Mouse (Mus musculus) small intestine, adult 2 months (tissue): ENCODE measurements at regions not wholly inside any gene's neighbourhood (a gene's known extent, or its start where the extent isn't known, plus 50 kb on each side); places are given as distances from the start of the nearest gene placed in this dataset.

ENCODE experiments used
- H3K27ac ChIP-seq: fragments of 200-500 bp; 2 replicates; pipeline ENCODE4 v1.5.1; 2012; ENCODE audit warnings: low read depth, low read length, control low read depth, inconsistent platforms; ENCODE audit not compliant: insufficient read depth
- H3K27me3 ChIP-seq: fragments of 200-500 bp; 2 replicates; pipeline ENCODE4 v1.6.1; 2012; ENCODE audit warnings: mild to moderate bottlenecking, moderate library complexity, low read length, inconsistent platforms; ENCODE audit not compliant: control insufficient read depth, insufficient read depth
- H3K36me3 ChIP-seq: fragments of 200-500 bp; 2 replicates; pipeline ENCODE4 v1.6.1; 2012; ENCODE audit warnings: mild to moderate bottlenecking, low read length, control low read depth, inconsistent platforms; ENCODE audit not compliant: control insufficient read depth, insufficient read depth
- H3K4me1 ChIP-seq: fragments of 200-500 bp; 2 replicates; pipeline ENCODE4 v1.6.1; 2012; ENCODE audit warnings: low read length, inconsistent platforms, mixed read lengths; ENCODE audit not compliant: control insufficient read depth, insufficient read depth, insufficient read length
- H3K4me3 ChIP-seq: fragments of 200-500 bp; 2 replicates; pipeline ENCODE4 v1.5.1; 2012; ENCODE audit warnings: low read depth, mild to moderate bottlenecking, control low read depth, inconsistent platforms, low read length, moderate library complexity
- CTCF ChIP-seq: fragments of 200-500 bp; IDR thresholded peaks from 2 replicates; pipeline ENCODE4 v1.5.1; 2012; ENCODE audit warnings: low read depth, mild to moderate bottlenecking, control low read depth, inconsistent platforms, low read length, moderate library complexity, mixed read lengths; ENCODE audit not compliant: insufficient replicate concordance, insufficient read length; ENCODE audit errors: extremely low read depth
- POLR2A ChIP-seq: fragments of 200-500 bp; IDR thresholded peaks from 2 replicates; pipeline ENCODE4 v1.6.1; 2012; ENCODE audit warnings: low read depth, mild to moderate bottlenecking, control low read depth, inconsistent platforms, low read length, moderate library complexity
- WGBS: fragments of 180-500 bp; shearing (Covaris S2); methylation state at CpG from one replicate; pipeline ENCODE4 v1.1.7; 2018; 5-methylcytosine and 5-hydroxymethylcytosine counted together

DNA sequence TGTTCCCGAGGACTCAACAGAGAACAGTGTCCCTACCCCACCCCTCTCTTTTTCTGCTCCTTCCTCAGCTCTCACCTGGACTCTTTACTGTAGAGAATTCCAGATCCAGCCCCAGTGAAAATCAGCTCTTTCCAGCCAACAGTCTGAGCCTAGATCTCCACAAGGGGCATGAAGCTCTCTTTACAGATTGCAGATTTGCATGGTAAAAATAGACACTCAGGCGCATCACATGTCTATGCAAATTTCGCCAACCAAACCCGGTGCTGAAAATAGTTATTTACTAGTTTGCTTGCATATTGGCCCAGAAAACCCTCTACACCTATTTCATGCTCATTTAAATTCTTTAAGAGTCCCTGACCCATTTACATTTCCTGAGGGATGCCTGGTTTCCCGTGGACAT is 295.8 kb downstream of the Maf start:
- Histone ChIP-seq H3K4me1 (peaks cover 9% of the 10 kb centered on the region), H3K27ac (no peak overlapping the region), H3K27me3 (no peaks in the 10 kb centered on the region), H3K36me3 (no peaks in the 10 kb centered on the region), H3K4me3 (no peak overlapping the region)
- TF ChIP-seq CTCF (no peak), POLR2A (no peak)
- WGBS = 86% methylated on average over 5 of the region's 5 CpGs

DNA sequence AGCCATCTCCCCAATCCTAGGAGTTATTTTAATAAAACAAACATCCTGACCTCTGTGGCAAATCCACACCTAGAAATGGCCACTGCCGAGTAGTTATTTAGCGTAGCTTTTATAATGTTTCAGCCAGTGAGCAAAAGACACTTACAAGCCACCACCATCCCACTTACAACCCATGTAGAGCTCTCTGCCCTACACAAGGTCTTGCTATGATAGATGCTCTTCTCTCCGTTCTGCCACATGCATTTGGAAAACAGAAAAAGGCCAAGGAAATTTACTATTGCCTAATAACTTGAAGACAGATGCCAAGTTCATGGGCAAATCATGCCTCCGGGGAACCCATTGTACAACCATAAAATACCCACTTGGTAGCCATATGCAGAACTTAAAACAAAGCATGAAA is 296.5 kb downstream of the Maf start:
- WGBS = 94% methylated on average over 4 of the region's 4 CpGs
- no peaks in the 10 kb centered on the region for H3K27me3 ChIP-seq

DNA sequence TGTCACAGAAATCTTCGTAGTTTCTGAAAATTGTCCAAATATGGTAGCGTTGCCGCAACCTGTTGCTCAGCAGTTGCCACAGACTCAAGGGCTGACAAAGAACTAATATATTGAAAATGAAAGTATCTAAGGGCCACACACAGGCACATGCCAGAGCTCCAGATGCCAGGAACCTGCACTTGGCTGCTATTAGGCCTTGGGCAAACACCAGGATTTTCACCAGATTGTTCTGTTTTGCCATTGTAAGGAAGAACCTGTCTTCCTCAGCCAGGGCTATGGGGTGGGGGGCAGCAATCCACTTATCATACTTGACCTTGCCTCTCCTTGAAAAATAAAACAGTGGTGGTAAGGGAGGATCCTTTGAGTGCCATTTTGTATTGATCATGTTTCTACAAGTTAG is 297.4 kb downstream of the Maf start:
- WGBS = 94% methylated on average over 3 of the region's 3 CpGs
- Histone ChIP-seq H3K27me3 (no peaks in the 10 kb centered on the region), H3K4me3 (no peak overlapping the region), H3K36me3 (no peaks in the 10 kb centered on the region), H3K27ac (no peak overlapping the region), H3K4me1 (peaks cover 6% of the 10 kb centered on the region)
- TF ChIP-seq CTCF (no peak), POLR2A (no peak)

More for the DNA sequence above, 296.5 kb downstream of the Maf start:
- H3K4me3 ChIP-seq = no peak overlapping the region
- H3K36me3 ChIP-seq = no peaks in the 10 kb centered on the region
- H3K27ac ChIP-seq = no peak overlapping the region
- peaks cover 6% of the 10 kb centered on the region for H3K4me1 ChIP-seq
- no peak for TF ChIP-seq POLR2A
- TF ChIP-seq CTCF = no peak

DNA sequence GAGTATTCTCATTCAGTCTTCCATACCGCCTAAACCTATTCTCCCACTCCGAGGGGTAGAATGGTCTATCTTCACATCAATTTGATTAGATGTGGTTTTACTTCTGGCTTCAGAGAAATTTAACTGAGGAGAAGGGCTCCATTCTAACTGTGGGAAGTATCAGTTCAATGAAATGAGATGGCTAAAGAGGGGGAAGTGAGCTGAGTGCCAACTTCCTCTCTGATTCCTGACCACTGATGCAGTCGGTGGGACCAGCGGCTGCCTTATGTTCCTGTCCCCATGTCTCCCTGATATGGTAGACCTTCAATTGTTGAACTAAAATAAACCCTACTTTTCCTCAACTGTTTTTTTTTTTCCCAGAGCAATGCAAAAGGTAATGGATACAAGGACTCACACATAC is 300.1 kb downstream of the Maf start:
- Histone ChIP-seq H3K27ac (no peak overlapping the region), H3K4me3 (no peak overlapping the region), H3K4me1 (no peaks in the 10 kb centered on the region), H3K27me3 (no peaks in the 10 kb centered on the region), H3K36me3 (no peaks in the 10 kb centered on the region)
- WGBS = 88% methylated on average over 4 of the region's 4 CpGs
- TF ChIP-seq POLR2A (no peak), CTCF (no peak)

DNA sequence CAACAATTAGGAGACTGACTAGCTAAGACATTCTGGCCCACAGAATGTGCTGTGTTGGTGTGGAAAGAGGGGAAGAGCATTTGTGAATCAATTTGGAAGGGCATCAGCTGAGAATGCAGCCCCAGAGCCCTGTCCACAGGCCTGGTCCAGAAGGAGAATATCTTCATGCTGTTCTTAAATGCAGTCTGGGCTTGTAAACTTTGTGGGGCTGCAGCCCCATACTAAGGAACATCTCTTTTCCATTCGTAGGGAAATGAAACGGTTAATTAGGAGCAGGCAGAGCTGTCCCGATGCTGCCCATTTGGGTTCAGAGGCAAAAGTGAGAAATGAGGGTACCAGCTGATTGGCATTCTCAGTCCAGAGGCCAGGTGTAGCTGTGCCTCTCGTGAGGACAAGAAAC is 304.0 kb downstream of the Maf start:
- no peak overlapping the region for H3K27ac ChIP-seq
- no peaks in the 10 kb centered on the region for H3K27me3 ChIP-seq
- TF ChIP-seq POLR2A (no peak), CTCF (no peak)
- no peaks in the 10 kb centered on the region for H3K4me1 ChIP-seq
- no peak overlapping the region for H3K4me3 ChIP-seq
- WGBS = 76% methylated on average over 4 of the region's 4 CpGs
- no peaks in the 10 kb centered on the region for H3K36me3 ChIP-seq

DNA sequence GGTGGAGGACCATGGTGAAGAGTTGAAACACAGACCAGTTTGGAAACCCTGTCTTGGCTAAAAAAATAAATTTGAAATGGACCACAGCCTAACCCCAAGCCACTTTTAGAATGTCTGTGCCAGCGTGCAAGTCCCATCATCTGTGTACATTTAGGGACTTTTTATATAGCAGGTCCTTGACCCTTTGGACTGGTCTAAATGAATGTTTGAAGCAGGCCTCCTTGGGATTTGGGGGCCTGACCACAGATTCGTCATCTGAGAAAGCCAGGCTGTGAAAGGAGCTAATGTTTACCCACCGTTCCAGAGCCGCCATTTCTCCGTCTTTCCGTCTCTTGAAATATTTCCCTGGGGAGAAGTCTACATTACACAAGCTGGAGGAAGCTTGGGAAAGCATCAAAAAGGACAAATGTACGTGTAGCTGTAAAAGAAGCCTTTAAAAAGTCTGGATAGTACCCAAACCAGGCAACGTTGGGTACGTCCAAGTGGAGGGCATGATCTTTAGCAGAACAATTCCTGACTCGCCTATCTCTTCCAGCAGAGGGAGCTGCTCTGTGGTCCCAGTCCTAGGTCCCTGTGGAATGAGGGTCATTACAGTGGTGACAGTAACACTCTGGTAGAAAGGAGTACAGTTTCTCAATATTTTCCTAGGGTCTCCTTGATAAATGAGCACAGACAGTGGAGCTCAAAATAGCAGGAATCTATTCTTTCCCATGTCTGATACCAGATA is 305.0 kb downstream of the Maf start:
- 65% methylated on average over 10 of the region's 10 CpGs for WGBS
- no peak overlapping the region for H3K4me3 ChIP-seq

More for the DNA sequence above, 305.0 kb downstream of the Maf start:
- no peaks in the 10 kb centered on the region; the same call in 1 of the 2 replicates for H3K4me1 ChIP-seq
- TF ChIP-seq POLR2A (no peak), CTCF (peak; percentile 58; the same call in 1 of the 2 replicates)
- H3K27me3 ChIP-seq = no peaks in the 10 kb centered on the region
- no peaks in the 10 kb centered on the region for H3K36me3 ChIP-seq
- no peak overlapping the region for H3K27ac ChIP-seq
